Mouse (Mus musculus) megakaryocyte, embryonic 14.5 days (primary cell): ENCODE data around the gene Gse1.

Source experiments
- FLI1 ChIP-seq: IDR thresholded peaks from 2 replicates; pipeline ENCODE4 v1.6.1; 2012; ENCODE audit warnings: low read length, inconsistent platforms, mixed read lengths
- GATA1 ChIP-seq: IDR thresholded peaks from 3 replicates; pipeline ENCODE4 v1.6.1; 2012; ENCODE audit warnings: mixed read lengths, low read length, inconsistent platforms, borderline replicate concordance

- TF ChIP-seq GATA1 = no peak
- TF ChIP-seq FLI1 = no peak
Measured at GRCm38 (mm10) chr8:120431042-120431441, 202.8 kb downstream of the Gse1 start.
